Mouse (Mus musculus): Measurements from ENCODE around the gene Hps6. TPM values are rescaled to one million over a fixed set of nuclear protein-coding genes. Genes with fewer than 3 reads are reported as not detected.

The Hps6 gene
- polyA plus RNA-seq, 1 experiment from 2014 or later = 3.4 TPM

DNA sequence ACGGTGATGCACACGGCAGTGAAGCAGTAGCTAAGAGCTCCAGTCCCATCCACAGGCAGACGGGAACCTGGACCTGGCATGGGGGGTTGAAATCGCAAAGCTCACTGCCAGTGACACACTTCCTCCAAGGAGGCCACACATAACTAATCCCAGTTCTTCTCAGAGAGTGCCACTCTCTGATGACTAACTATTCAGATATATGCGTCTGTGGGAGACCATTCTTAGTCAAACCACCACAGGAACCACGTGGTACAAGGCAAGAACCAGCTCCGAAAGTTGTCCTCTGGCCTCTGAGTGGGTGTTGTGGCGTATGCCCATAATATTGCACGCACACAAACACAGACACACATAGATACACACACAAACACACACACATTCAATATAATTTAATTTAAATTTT, 1.0 kb upstream of the Hps6 start:
- Histone ChIP-seq H3K4me3 (no peak overlapping the region), H3K36me3 (replicated peaks) (no peaks in the 10 kb centered on the region), H3K4me1 (peaks cover 39% of the 10 kb centered on the region), H3K9me3 (no peaks in the 10 kb centered on the region), H3K27ac (no peak overlapping the region), H3K27me3 (ENCODE audit: poor library complexity, severe bottlenecking) (peaks cover 25% of the 10 kb centered on the region)
- WGBS = 86% methylated on average over 9 of the region's 9 CpGs
- DNase-seq (ENCODE audit: extremely low spot score, low spot score) = no peak

DNA sequence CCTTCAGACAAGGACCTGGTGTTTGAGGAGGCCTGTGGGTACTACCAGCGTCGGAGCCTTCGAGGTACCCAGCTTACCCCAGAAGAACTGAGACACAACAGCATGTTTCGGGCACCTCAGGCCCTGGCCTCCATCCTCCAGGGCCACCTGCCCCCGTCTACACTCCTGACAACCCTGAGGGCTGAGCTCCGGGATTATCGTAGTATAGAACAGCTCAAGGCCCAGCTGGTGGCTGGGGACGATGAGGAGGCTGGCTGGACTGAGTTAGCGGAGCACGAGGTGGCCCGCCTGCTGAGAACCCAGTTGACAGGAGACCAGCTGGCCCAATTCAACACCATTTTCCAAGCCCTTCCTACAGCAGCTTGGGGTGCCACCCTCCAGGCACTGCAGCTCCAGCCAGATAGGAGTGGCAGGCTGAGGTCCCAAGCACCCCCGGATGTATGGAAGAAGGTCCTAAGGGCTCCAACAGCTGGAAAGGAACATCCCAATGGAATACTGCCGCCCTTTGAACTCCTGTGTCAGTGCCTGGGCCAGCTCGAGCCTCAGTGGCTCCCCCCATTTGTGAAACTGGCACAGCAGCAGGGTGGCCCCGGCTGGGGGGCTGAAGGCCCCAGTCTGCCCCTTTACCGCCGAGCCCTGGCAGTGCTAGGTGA, 1.6 kb downstream of the Hps6 start:
- peaks cover 26% of the 10 kb centered on the region for H3K4me1 ChIP-seq
- H3K27ac ChIP-seq = no peak overlapping the region
- peaks cover 25% of the 10 kb centered on the region for H3K27me3 ChIP-seq (ENCODE audit: poor library complexity, severe bottlenecking)
- WGBS = 69% methylated on average over 17 of the region's 17 CpGs
- H3K9me3 ChIP-seq = no peaks in the 10 kb centered on the region
- DNase-seq (ENCODE audit: extremely low spot score, low spot score) = no peak
- no peak overlapping the region for H3K4me3 ChIP-seq
- no peaks in the 10 kb centered on the region; the same call in 1 of the 2 replicates for H3K36me3 ChIP-seq (replicated peaks)

DNA sequence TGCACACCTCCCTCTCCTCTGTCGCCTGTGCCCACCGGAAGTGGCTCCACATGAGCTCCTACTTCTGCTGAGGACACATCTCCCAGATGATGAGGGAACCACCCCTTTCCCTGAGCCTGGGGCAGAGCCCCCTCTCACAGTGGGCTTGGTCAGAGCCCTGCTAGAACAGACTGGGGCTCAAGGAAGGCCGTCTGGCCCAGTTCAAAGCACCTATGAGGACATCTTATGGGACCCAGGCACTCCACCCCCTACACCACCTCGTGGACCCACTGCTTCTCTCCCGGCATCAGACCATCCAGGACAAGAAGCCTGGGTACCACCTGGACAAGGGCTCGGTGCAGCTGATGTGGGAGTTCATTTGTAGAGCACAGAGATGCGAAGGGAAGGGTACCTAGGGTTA, 2.4 kb downstream of the Hps6 start:
- Histone ChIP-seq H3K4me1 (peaks cover 26% of the 10 kb centered on the region), H3K36me3 (replicated peaks) (no peaks in the 10 kb centered on the region; the same call in 1 of the 2 replicates), H3K27me3 (ENCODE audit: poor library complexity, severe bottlenecking) (peaks cover 25% of the 10 kb centered on the region), H3K9me3 (peaks cover under 1% of the 10 kb centered on the region; the same call in 1 of the 2 replicates), H3K4me3 (no peak overlapping the region), H3K27ac (no peak overlapping the region)
- WGBS = 85% methylated on average over 7 of the region's 7 CpGs
- no peak for DNase-seq (ENCODE audit: extremely low spot score, low spot score)

DNA sequence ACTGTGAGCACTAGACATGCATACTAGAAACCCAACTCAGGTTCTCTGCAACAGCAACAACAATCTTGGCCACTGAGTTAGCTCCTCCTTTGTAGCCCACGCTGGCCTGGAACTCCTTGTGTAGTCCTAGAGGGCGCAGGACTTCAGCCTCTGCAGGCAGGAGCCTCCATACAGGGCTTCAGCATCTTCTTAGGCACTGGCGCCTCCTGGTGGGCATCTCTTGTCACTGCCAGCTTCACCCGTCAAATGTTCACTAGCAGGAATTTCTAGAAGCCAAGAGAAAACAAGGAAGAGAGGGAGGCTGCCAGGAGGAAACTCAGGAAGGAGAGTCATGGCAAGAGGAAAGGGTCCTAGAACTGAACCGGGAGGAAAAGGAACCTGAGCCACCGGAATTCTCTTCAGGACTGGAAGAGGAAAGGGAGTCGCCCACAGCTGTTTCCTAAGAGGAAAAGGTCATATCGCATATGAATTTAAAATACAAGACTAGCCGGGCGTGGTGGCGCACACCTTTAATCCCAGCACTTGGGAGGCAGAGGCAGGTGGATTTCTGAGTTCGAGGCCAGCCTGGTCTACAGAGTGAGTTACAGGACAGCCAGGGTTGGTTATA, 11.4 kb downstream of the Hps6 start:
- Histone ChIP-seq H3K9me3 (peaks cover 5% of the 10 kb centered on the region; the same call in 1 of the 2 replicates), H3K27ac (no peak overlapping the region), H3K4me3 (no peak overlapping the region), H3K4me1 (no peaks in the 10 kb centered on the region), H3K36me3 (replicated peaks) (no peaks in the 10 kb centered on the region), H3K27me3 (ENCODE audit: poor library complexity, severe bottlenecking) (no peaks in the 10 kb centered on the region)
- DNase-seq (ENCODE audit: extremely low spot score, low spot score) = peak; percentile 88
- WGBS = 44% methylated on average over 12 of the region's 12 CpGs

DNA sequence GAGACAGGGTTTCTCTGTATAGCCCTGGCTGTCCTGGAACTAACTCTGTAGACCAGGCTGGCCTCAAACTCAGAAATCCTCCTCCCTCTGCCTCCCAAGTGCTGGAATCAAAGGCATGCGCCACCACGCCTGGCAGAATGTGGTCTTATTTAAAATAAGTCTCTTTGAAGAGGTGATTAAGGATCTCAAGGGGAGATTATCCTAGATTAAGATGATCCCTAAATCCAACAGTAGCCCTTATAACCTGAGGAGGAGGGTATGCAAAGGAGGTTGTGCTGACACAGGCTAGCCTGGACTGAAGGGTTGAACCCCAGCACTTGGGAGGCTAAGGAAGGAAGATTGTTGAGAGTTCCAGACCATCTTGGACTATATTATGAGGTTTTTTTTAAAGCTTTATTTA, 12.7 kb downstream of the Hps6 start:
- no peaks in the 10 kb centered on the region for H3K27me3 ChIP-seq (ENCODE audit: poor library complexity, severe bottlenecking)
- H3K36me3 ChIP-seq (replicated peaks) = no peaks in the 10 kb centered on the region
- no peaks in the 10 kb centered on the region for H3K4me1 ChIP-seq
- H3K9me3 ChIP-seq = peaks cover 1% of the 10 kb centered on the region; the same call in 1 of the 2 replicates
- no peak overlapping the region for H3K4me3 ChIP-seq
- H3K27ac ChIP-seq = no peak overlapping the region
- DNase-seq (ENCODE audit: extremely low spot score, low spot score) = no peak
- WGBS = 79% methylated on average over 2 of the region's 2 CpGs

DNA sequence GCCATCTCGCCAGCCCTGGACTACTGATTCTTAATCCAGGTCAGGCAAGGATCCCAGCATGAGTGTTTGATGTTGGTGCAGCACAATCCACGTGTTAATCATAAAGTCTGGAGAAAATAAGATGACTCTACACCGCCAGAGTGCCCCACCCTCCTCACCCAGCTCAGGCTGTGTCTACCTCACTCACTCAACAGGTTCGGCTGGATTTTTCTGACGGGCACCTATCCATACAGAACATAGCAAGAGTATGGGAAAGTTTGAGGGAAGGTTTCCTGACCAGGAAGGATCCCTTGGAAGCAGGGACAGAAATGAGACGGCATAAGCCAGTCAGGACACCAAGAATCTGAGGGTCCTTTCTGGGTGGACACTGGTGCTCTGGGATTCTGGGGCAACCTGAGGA, 21.7 kb downstream of the Hps6 start:
- Histone ChIP-seq H3K27ac (no peak overlapping the region), H3K4me3 (no peak overlapping the region), H3K36me3 (replicated peaks) (peaks cover 9% of the 10 kb centered on the region), H3K4me1 (peaks cover 9% of the 10 kb centered on the region), H3K9me3 (peaks cover 8% of the 10 kb centered on the region; the same call in 1 of the 2 replicates), H3K27me3 (ENCODE audit: poor library complexity, severe bottlenecking) (no peaks in the 10 kb centered on the region)
- WGBS = 82% methylated on average over 6 of the region's 6 CpGs
- no peak for DNase-seq (ENCODE audit: extremely low spot score, low spot score)

DNA sequence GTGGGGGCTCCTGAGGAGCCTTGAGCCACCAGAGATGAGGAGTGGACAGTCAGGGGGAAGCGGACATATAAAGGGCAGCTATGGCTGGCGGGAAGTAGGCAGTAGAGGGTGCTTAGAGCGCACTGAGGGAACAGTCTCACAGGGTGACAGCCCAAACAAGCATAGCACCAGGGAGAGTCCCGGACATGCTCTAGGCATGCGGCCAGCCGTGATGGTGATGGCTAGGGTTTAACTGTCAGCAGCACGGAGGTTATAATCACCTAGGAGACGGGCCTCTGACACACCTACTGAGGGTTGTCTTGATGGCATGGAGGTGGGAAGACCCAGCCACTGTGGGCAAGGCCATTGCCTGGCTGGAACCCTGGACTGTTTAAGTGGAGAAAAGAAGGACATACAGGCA, 23.3 kb downstream of the Hps6 start:
- DNase-seq (ENCODE audit: extremely low spot score, low spot score) = no peak
- H3K27ac ChIP-seq = no peak overlapping the region
- 72% methylated on average over 8 of the region's 8 CpGs for WGBS
- H3K4me3 ChIP-seq = no peak overlapping the region
- H3K4me1 ChIP-seq = peaks cover 9% of the 10 kb centered on the region
- peaks cover 8% of the 10 kb centered on the region; the same call in 1 of the 2 replicates for H3K9me3 ChIP-seq
- peaks cover 24% of the 10 kb centered on the region for H3K36me3 ChIP-seq (replicated peaks)
- H3K27me3 ChIP-seq (ENCODE audit: poor library complexity, severe bottlenecking) = no peaks in the 10 kb centered on the region

DNA sequence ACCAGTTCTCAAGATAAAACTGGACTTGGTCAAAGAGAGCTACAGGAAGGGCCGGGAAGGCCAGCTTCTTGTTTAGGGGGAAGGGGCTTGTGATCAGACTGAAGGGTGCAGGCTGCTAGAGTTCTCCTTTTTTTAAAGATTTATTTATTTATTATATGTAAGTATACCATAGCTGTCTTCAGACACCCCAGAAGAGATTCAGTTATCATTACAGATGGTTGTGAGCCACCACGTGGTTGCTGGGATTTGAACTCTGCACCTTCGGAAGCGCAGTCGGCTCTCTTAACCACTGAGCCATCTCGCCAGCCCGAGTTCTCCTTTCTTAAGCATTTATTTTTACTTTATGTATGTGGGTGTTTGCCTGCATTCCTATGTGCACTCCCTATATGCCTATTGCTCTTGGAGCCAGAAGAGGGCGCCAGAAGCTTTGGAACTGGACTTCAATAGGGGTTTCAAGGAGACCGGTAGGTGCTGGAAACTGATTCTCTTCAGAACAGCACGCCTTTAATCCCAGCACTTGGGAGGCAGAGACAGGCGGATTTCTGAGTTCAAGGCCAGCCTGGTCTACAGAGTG, 25.5 kb downstream of the Hps6 start:
- Histone ChIP-seq H3K27me3 (ENCODE audit: poor library complexity, severe bottlenecking) (no peaks in the 10 kb centered on the region), H3K36me3 (replicated peaks) (peaks cover 46% of the 10 kb centered on the region), H3K4me1 (peaks cover 9% of the 10 kb centered on the region), H3K9me3 (peaks cover 8% of the 10 kb centered on the region; the same call in 1 of the 2 replicates), H3K27ac (no peak overlapping the region), H3K4me3 (no peak overlapping the region)
- DNase-seq (ENCODE audit: extremely low spot score, low spot score) = no peak
- 70% methylated on average over 11 of the region's 11 CpGs for WGBS

DNA sequence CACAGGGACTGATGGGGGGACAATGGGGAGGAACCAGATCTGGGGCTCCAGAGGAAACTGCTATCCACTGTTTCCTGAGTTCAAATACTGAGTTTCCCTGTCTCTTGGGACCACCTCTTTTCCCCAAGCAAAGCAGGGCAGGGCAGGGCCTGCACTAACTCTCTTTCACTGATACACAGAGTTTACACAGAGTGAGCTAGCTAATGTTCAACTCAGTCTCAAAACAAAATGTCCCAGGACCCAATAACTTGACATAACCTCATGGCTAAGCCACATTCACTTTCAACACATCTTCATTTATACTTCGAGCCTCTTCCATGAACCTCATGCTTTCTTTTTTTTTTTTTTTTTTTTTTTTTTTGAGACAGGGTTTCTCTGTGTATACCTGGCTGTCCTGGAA, 26.3 kb downstream of the Hps6 start:
- H3K9me3 ChIP-seq = peaks cover 8% of the 10 kb centered on the region; the same call in 1 of the 2 replicates
- 96% methylated on average over 1 of the region's 1 CpGs for WGBS
- H3K36me3 ChIP-seq (replicated peaks) = peaks cover 55% of the 10 kb centered on the region
- no peaks in the 10 kb centered on the region for H3K27me3 ChIP-seq (ENCODE audit: poor library complexity, severe bottlenecking)
- peaks cover 9% of the 10 kb centered on the region for H3K4me1 ChIP-seq
- no peak overlapping the region for H3K27ac ChIP-seq
- DNase-seq (ENCODE audit: extremely low spot score, low spot score) = no peak
- no peak overlapping the region for H3K4me3 ChIP-seq

DNA sequence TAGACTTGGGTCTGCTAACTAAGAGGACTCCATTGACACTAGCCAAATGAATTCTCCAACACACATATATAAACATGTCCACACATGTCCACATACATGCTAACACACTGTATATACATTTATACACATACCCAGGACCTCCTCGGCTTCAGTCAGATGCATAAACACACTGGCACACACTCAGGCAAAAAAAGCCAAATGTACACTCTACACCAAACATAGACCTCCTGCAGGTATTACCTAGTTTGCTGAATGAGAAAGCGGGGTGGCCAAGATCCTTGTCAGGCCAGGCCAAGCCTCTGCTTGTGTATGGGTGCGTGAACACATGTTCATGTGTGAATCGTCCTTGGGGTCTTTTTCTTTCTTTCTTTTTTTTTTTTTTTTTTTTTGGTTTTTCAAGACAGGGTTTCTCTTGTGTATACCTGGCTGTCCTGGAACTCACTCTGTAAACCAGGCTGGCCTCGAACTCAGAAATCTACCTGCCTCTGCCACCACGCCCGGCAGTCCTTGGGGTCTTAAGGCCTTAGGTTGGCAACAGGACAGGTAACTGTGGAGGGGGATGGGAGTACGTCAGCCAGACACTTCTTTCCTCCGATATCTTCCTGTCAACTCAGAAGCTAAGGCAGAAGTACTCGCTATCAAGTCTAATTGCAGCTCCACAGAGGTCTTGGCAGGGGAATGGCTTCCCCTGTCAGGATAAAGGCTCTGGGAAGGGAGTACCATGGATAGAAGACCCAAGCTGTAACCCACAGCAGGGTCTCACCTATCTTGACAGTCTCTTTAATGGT, 27.1 kb downstream of the Hps6 start:
- Histone ChIP-seq H3K9me3 (peaks cover 8% of the 10 kb centered on the region; the same call in 1 of the 2 replicates), H3K4me3 (no peak overlapping the region), H3K27me3 (ENCODE audit: poor library complexity, severe bottlenecking) (no peaks in the 10 kb centered on the region), H3K36me3 (replicated peaks) (peaks cover 62% of the 10 kb centered on the region), H3K4me1 (peaks cover 9% of the 10 kb centered on the region), H3K27ac (no peak overlapping the region)
- WGBS = 95% methylated on average over 10 of the region's 10 CpGs
- DNase-seq (ENCODE audit: extremely low spot score, low spot score) = no peak

DNA sequence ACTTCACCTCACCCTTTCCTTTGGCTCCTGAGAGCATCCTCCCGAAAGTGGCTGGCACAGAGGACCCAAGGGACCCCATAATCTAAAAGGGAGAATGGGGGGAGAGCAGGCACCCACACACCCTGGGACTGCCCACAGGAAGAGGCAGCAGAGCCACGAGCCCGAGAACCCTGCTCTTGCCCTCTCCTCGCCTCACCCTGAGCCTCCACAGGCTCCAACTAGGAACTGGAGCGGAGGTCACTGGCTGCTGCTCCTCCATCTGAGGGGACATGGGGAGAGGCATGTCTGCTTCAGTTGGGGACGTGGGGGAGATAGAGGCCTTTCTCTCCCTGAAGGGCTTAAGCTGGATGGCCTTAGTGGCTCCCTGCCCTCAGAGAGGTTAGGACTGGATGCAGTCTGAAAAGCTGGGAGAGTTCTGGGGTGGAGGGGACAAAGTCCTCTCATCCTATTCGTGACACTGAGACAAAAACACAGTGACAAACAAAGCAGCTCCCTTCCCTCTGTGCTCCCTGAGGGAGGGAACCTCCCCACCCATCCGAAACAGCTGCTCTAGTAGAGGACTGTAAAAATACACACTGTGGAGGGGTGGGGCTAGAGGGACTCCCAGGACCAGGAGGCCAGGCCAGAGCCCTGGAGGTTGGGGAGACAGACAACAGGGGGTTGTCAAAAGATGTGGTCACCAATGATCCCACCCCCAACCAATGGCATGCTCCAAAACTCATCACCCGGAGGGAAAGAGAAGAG, 28.6 kb downstream of the Hps6 start:
- DNase-seq (ENCODE audit: extremely low spot score, low spot score) = no peak
- peaks cover 8% of the 10 kb centered on the region; the same call in 1 of the 2 replicates for H3K9me3 ChIP-seq
- no peak overlapping the region for H3K4me3 ChIP-seq
- WGBS = 83% methylated on average over 9 of the region's 9 CpGs
- H3K4me1 ChIP-seq = peaks cover 16% of the 10 kb centered on the region
- no peaks in the 10 kb centered on the region for H3K27me3 ChIP-seq (ENCODE audit: poor library complexity, severe bottlenecking)
- H3K36me3 ChIP-seq (replicated peaks) = peaks cover 77% of the 10 kb centered on the region
- H3K27ac ChIP-seq = no peak overlapping the region

Measured in forebrain, embryonic 10.5 days (tissue).